Mouse (Mus musculus): Measurements from ENCODE around the gene Ube2j1.

Gene Ube2j1

DNA sequence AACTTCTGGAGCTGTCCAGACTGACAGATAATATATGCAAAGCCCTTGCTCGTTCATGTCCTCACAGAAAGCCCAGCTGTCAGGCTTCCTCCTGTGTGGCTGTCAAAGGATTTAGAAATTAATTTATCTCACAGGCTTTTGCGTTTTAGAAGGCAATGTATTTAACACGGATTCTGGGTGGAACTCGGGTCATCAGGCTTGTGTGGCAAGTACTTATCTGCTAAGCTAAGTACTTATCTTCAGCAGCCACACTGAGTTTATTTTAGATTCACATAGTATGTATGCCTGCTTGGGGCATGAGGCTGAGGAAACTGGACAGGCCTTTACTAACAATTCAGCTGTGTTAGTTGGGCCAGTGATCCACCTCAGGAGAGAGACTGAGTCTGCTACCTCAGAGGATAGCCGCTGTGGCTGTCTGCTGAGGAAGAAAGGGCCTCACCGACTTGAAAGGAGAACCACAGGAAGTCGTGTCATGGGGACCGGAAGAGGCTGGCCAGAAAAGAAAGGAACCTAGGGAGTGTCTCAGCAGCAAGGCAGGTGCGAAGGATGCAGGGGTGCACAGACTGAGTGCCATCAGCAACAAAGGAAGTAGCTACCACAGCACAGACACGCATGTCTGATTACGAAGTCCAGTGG is 41.4 kb downstream of the Ube2j1 start:
- DNase-seq = peak; percentile 79

DNA sequence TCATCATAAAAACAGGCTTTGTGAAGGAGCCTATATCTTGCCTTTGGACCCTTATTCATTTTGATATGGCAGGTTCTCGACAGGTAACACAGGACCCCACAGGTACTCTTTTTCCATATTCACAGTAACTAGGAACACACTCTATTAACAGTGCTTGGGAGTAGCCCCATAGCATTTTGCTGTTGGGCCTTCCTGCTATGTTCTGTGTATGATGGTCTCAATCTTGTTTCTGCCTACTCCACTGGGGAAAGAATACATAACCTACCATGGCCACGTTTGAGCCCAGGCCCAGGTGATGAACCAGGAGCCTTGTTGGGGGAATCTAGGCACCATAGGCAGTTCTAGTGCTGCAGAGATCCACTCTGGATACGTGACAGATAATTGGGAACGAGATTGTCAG is 43.2 kb downstream of the Ube2j1 start:
- DNase-seq = no peak

DNA sequence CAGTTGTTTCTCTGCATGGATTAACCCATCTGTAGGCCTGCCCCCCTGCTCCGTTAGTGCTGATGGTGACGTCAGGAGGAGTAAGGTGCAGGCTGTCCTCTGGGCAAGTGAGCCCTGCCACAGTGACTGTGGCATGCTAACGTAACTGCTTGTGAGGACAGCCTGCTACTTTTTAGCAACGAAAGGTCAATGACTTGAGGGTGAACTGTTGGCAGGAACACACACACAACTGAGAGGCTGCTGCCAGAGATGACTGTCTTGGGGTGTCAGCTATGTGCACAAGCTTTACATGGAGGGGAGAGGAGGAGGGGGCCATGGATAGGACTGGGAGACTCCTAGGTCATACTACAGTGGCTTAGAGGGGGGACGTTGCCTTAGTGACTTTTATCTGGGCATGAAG is 43.6 kb downstream of the Ube2j1 start:
- DNase-seq = no peak

DNA sequence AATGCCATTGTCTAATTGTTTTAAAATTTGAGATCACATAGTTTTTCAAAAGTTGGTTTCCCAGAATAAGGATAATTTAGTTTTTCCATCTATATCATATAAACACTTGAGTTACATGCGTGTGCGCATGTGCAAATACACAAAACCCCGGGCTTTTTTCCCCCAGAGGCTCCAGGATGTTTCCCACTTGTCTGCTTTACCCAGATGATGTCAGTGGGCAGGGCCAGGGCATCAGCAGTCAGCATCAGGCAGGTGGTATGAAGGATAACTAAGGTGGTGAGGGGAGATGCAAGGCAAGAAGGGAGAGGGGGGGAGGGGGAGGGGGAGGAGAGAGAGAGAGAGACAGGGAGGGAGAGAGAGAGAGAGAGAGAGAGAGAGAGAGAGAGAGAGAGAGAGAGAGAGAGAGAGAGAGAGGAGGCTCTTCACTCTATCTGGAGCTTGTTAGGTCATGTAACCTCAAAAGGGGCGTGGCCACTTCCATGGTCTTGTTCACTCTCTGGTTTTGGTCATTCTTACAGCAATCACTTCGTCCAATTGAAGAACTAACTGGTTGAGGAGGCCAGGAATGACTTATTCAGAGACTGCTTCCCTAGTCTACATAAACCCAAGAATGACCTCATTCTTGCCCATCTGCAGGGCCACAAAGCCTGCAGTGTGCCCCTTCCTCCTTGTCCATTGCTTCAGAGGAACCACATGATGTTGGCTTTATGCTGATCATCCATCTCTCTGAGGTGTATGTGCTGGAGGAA is 44.7 kb downstream of the Ube2j1 start:
- DNase-seq = no peak

DNA sequence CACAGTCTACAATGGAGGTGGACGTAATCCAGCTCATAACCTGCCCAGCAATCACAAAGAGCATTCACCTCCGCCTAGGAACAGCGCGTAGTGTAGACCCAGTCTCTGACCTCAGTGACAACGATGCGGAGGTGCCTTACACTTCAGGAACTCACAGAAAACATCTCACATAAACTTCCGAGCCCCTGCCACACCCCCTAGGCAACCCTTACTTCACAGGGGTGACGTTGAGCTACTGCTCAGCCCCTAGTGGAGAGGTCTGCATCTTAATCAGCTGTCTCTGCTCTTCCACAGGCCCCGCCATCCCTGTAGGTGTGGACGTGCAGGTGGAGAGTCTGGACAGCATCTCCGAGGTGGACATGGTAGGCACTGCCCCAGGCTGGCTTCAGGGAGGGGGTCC is 45.9 kb downstream of the Ube2j1 start:
- DNase-seq = peak; percentile 28

DNA sequence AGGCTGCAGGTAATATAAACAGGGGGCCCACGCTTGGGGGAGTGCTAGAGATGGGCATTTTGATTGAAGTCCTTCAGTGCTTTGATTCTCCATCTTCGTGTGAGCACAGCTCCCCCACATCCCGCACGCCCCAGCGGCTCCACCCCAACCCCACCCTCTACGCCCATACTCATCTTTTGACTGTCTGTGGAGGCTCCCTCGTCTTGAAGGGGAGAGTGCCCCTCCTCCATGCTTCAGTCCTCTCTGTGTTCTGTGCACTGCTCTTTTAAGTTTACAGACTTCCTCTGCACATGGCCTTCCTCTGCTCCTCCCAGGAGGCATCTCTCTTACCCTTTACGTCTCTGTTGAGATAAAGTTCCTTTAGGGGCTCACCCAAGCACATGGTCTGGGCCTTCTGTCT is 46.5 kb downstream of the Ube2j1 start:
- peak; percentile 63 for DNase-seq

DNA sequence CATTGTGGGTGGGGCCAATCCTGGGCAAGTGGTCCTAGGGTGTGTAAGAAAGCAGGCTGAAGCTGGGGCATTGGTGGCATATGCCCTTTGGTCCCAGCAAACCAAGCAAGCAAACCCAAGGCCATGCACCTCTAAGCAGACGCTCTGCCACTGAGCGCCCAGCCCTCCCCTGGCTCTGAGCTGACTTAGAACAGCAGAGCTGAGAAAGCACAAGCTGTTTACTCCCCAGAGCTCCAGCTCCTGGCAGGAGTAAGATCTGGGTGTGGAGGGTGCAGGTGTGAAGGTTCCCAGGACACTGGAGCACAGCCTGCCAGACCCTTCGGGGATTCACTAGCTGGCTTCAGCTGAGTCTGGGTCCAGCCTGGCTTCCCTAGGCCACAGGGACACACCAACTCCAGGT is 47.3 kb downstream of the Ube2j1 start:
- no peak for DNase-seq

DNA sequence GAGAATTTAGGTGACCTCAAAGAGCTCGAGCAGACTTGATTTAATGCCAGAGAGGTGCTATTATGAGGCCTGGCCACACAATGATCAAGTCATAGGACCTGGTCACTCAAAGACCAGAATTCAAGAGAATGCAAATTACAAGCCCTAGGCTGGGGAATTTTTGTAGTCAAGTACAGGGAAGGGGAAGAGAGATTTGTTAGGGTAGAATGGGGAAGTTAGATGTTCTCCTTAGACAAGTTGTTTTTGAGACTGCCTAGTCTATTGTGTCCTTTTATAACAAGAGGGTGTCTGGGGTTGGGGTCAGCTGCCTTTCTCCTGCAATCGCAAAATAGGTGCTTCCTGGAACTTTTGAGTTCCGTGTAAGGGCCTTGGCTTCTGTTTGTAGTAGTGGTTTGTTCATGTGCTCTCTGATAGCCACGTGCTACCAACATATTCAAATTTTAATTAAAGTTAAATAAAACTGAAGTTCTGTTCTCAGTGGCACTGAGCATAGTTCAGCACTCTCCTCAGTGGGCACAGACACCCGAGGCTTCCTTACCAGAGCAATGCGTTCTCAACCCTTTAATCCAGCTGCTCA is 68.0 kb downstream of the Ube2j1 start:
- no peak for DNase-seq
